Mouse (Mus musculus) brain, embryonic 18.5 days (tissue): ENCODE measurements around the gene Tmem119.
"Not testable (repeated sequence)": the region's sequence is repeated elsewhere in the genome, so short reads cannot be mapped to it uniquely, and the experiment has no call there.

Experiments used
- DNase-seq: peaks from one replicate; pipeline ENCODE4 v3.0.0-alpha.2; 2012; ENCODE audit warnings: low read depth, low spot score

Tmem119 gene

GRCm38 (mm10) chr5:113818572-113818971 is 18.3 kb upstream of the Tmem119 start:
- DNase-seq = peak; percentile 34

DNA sequence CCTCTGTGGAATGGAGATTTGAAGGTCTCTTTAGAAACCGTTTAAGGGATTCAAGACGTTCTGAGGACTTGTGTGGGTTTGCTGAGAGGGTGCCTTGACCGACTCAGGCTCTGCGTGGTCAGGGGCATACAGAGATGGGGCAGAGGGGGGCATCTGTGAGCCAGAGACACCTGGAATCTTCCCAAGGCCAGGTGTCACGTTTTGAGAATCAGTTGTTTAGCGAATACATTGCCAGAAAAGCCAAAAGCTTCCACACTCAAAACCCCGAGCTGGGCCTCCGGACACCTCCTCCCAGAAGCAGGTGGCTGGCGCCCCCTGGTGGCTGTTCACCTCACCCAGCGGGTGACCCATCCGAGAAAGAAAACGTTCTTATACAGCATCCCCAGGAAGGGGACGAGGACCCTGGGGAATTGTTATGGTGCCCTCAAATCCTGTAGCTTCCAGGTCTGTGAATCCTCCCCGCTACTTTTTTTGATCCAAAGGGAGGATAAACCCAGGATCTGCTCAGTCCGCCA is 15.4 kb upstream of the Tmem119 start:
- DNase-seq = no peak

- no peak for DNase-seq
These were observed 14.7 kb upstream of the Tmem119 start for GRCm38 (mm10) chr5:113815041-113815389.

GRCm38 (mm10) chr5:113814111-113815040 is 14.1 kb upstream of the Tmem119 start:
- no peak for DNase-seq

- no peak for DNase-seq
These were observed 13.3 kb upstream of the Tmem119 start for GRCm38 (mm10) chr5:113813608-113814007.

GRCm38 (mm10) chr5:113812638-113813037 is 12.3 kb upstream of the Tmem119 start:
- no peak for DNase-seq

DNA sequence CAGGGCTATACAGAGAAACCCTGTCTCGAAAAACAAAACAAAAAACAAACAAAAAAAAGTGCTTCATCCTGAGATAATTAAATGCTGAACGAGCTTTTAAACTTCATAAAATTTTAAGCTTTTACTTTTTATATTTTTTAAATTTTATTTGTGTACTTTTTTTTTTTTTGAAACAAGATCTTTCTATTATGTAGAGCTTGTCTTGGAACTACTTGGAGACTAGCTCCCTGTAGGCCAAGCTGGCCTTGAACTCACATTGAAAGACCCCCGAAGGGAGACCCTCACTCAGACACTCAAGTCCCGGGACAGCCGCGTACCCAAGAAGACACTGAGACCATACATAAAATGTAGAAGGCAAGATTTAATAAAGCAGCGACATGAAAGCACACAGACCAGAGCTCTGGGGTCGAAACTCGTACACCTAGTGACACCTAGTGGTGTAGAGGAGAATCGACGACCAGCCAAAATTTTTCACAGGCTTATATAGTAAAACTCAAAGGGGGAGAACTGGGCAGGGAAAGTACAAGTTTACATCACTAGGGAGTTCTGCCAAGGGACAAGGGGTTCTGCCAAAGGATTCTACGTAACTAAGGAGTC is 11.6 kb upstream of the Tmem119 start:
- not testable (repeated sequence) for DNase-seq

DNA sequence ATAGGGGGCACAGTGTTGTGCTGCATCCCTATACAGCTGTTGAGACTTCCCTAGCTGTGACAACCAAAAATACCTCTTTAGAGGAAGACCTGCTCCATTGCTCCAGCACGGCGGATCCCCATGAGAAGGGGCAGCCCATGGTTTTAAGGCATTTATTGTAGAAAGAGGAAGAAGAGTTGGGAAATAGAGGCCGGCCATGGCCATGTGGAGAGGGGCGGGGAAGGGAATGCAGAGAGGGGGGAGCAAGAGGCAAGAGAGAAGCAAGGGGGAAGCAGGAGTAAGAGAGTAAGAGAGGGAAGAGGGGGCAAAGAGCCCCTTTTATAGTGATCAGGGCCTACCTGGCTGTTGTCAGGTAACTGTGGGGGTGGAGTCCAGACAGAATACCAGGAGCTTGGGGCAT is 9.8 kb upstream of the Tmem119 start:
- no peak for DNase-seq

- no peak for DNase-seq
These were observed 7.9 kb upstream of the Tmem119 start for GRCm38 (mm10) chr5:113808177-113808576.

- no peak for DNase-seq
These were observed 7.4 kb upstream of the Tmem119 start for GRCm38 (mm10) chr5:113807712-113808111.

- no peak for DNase-seq
These were observed 6.1 kb upstream of the Tmem119 start for GRCm38 (mm10) chr5:113806414-113806813.

- no peak for DNase-seq
These were observed 5.0 kb upstream of the Tmem119 start for GRCm38 (mm10) chr5:113805301-113805700.

- no peak for DNase-seq
These were observed 4.2 kb upstream of the Tmem119 start for GRCm38 (mm10) chr5:113804395-113804966.

GRCm38 (mm10) chr5:113799691-113800090 is 625 bp downstream of the Tmem119 start:
- no peak for DNase-seq

DNA sequence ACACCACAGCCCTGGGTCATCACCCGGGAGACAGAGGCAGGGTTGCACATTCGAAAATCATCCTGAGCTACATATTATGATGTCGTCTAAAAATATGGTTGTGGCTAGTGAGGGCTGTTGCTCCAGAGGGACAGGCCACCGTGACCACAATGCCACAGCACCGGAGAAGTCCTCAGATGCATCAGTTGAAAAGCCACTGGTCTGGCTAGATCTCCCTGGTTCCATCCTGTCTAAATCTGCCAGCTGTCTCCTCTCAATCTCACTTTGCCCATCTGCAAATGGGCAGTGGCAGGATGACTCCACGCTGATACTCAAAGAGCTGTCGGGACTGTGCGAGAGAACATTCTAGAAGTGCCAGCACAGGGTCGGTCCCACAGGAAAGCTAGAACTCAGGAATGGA is 1.8 kb downstream of the Tmem119 start:
- DNase-seq = no peak

- DNase-seq = no peak
These were observed 3.0 kb downstream of the Tmem119 start for GRCm38 (mm10) chr5:113797149-113797882.

DNA sequence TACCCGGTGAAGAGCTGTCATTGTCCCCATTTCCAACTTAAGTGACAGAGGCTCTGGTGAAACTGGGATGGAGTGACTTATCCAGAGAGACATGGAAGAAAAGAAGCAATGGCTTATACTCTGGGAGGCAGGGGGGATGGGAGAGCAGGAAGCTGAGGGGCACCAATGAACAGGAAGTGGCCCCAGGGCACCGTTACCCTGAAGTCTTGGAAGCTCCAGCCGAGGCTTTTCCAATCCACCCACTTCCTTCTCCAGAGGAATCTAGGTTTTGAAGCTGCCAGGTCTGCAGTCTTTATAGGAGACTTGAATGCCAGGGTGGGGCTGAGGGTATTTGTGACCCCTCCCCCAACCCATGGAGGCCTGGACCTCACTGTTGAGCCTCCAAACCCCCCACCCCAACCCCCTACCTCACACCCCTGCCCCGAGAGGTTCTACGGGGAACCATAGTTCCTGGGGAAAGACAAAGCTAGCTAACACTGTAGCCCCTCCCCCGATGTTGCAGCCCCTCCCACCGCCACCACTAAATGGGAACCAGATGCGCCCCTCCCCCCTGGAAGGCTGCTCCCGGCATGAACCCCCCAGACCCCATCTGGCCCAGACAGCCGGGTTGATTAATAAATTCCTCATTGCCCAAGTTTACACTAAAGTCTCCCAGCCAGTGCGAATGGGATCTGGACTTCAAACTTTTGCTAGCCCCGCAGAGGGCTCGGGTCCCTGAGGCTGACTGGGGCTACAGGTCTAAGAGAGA is 3.7 kb downstream of the Tmem119 start:
- DNase-seq = no peak

- DNase-seq = no peak
These were observed 8.9 kb downstream of the Tmem119 start for GRCm38 (mm10) chr5:113791197-113792095.

- no peak for DNase-seq
These were observed 9.7 kb downstream of the Tmem119 start for GRCm38 (mm10) chr5:113790453-113791196.
